Mouse (Mus musculus): ENCODE measurements around the gene Gm13288. TPM values are rescaled to one million over a fixed set of nuclear protein-coding genes. Genes with fewer than 3 reads are reported as not detected.
"Not testable (repeated sequence)": the region's sequence is repeated elsewhere in the genome, so short reads cannot be mapped to it uniquely, and the experiment has no call there.

Gene Gm13288
- polyA plus RNA-seq, 1 experiment from 2014 or later, result not detected

DNA sequence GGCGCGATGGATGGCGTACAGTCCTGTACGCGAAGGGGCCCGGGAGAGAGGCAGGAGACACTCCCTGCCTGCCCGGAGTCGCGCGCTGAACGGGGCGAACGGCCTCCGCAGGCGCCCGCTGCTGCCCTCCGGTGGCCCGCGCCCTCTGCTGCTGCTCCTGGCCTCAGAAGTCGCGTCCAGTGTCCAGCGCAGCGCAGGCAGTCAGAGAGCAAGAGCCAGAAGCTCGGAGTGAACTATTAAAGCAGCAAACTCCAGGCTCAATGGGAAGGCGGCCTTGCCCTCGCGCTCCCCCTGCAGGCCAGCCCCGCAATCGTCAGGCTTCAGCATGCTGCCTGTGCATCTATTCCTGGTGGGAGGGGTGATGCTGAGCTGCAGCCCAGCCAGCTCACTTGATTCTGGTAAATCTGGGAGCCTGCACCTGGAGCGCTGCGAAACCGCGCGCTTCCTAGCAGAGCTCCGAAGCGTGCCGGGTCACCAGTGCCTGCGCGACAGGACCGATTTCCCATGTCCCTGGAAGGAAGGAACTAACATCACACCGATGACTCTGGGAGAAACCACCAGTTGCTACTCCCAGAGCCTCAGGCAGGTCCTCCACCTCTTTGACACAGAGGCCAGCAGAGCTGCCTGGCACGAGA, 41.8 kb upstream of the Gm13288 start:
- not testable (repeated sequence) for H3K27ac ChIP-seq (replicated peaks; ENCODE audit: low read depth, low read length); H3K9me3 ChIP-seq (replicated peaks; ENCODE audit: control insufficient read depth, low read length); H3K36me3 ChIP-seq (replicated peaks; ENCODE audit: control insufficient read depth, insufficient read depth, low read depth, low read length); H3K27me3 ChIP-seq (ENCODE audit: control insufficient read depth, insufficient read depth, low read length); H3K9ac ChIP-seq (replicated peaks; ENCODE audit: low read length); H3K4me1 ChIP-seq (ENCODE audit: control insufficient read depth, insufficient read depth, low read length); ATAC-seq (replicated peaks; ENCODE audit: insufficient number of reproducible peaks, low FRiP score, low TSS enrichment, low read depth)
- DNase-seq (ENCODE audit: low spot score), result peak; percentile 71
- Histone ChIP-seq H3K4me2 (ENCODE audit: low read depth, low read length) (peak overlapping the region; percentile 38), H3K4me3 (ENCODE audit: low read depth, low read length) (peak overlapping the region; percentile 25)
- 4% methylated on average over 26 of the region's 42 CpGs for WGBS

DNA sequence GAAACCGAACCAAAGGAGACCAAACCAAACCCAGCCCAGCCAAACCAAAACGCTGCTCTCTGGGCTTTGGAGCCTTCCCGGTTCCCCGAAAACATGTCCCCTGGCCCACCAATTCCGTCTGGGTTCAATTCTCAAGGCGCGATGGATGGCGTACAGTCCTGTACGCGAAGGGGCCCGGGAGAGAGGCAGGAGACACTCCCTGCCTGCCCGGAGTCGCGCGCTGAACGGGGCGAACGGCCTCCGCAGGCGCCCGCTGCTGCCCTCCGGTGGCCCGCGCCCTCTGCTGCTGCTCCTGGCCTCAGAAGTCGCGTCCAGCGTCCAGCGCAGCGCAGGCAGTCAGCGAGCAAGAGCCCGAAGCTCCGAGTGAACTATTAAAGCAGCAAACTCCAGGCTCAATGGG, 31.8 kb upstream of the Gm13288 start, which contains the start of gene Gm13290:
Gene Gm13290, plus strand, starts transcription at position 301 of the 400 bp plus-strand sequence.
- H3K27me3 ChIP-seq (ENCODE audit: control insufficient read depth, insufficient read depth, low read length); H3K4me3 ChIP-seq (ENCODE audit: low read depth, low read length); H3K27ac ChIP-seq (replicated peaks; ENCODE audit: low read depth, low read length); H3K9me3 ChIP-seq (replicated peaks; ENCODE audit: control insufficient read depth, low read length); H3K4me2 ChIP-seq (ENCODE audit: low read depth, low read length); H3K36me3 ChIP-seq (replicated peaks; ENCODE audit: control insufficient read depth, insufficient read depth, low read depth, low read length); DNase-seq (ENCODE audit: low spot score); ATAC-seq (replicated peaks; ENCODE audit: insufficient number of reproducible peaks, low FRiP score, low TSS enrichment, low read depth); H3K9ac ChIP-seq (replicated peaks; ENCODE audit: low read length); H3K4me1 ChIP-seq (ENCODE audit: control insufficient read depth, insufficient read depth, low read length): not testable (repeated sequence)
- no CpG with 5 or more reads among the region's 32 CpGs for WGBS

DNA sequence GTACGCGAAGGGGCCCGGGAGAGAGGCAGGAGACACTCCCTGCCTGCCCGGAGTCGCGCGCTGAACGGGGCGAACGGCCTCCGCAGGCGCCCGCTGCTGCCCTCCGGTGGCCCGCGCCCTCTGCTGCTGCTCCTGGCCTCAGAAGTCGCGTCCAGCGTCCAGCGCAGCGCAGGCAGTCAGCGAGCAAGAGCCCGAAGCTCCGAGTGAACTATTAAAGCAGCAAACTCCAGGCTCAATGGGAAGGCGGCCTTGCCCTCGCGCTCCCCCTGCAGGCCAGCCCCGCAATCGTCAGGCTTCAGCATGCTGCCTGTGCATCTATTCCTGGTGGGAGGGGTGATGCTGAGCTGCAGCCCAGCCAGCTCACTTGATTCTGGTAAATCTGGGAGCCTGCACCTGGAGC, 28.7 kb upstream of the Gm13288 start, which contains the start of gene Gm13289:
Gene Gm13289, plus strand, starts transcription at position 301 of the 400 bp plus-strand sequence.
- H3K27ac ChIP-seq (replicated peaks; ENCODE audit: low read depth, low read length); ATAC-seq (replicated peaks; ENCODE audit: insufficient number of reproducible peaks, low FRiP score, low TSS enrichment, low read depth); H3K36me3 ChIP-seq (replicated peaks; ENCODE audit: control insufficient read depth, insufficient read depth, low read depth, low read length); H3K4me3 ChIP-seq (ENCODE audit: low read depth, low read length); H3K9me3 ChIP-seq (replicated peaks; ENCODE audit: control insufficient read depth, low read length); H3K4me1 ChIP-seq (ENCODE audit: control insufficient read depth, insufficient read depth, low read length); H3K9ac ChIP-seq (replicated peaks; ENCODE audit: low read length); DNase-seq (ENCODE audit: low spot score); H3K27me3 ChIP-seq (ENCODE audit: control insufficient read depth, insufficient read depth, low read length); H3K4me2 ChIP-seq (ENCODE audit: low read depth, low read length): not testable (repeated sequence)
- no CpG with 5 or more reads among the region's 29 CpGs for WGBS

DNA sequence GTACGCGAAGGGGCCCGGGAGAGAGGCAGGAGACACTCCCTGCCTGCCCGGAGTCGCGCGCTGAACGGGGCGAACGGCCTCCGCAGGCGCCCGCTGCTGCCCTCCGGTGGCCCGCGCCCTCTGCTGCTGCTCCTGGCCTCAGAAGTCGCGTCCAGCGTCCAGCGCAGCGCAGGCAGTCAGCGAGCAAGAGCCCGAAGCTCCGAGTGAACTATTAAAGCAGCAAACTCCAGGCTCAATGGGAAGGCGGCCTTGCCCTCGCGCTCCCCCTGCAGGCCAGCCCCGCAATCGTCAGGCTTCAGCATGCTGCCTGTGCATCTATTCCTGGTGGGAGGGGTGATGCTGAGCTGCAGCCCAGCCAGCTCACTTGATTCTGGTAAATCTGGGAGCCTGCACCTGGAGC, 25.8 kb upstream of the Gm13288 start, which contains the start of gene Gm13272:
Gene Gm13272, plus strand, starts transcription at position 301 of the 400 bp plus-strand sequence.
- not testable (repeated sequence) for H3K36me3 ChIP-seq (replicated peaks; ENCODE audit: control insufficient read depth, insufficient read depth, low read depth, low read length); H3K27ac ChIP-seq (replicated peaks; ENCODE audit: low read depth, low read length); H3K27me3 ChIP-seq (ENCODE audit: control insufficient read depth, insufficient read depth, low read length); H3K4me2 ChIP-seq (ENCODE audit: low read depth, low read length); ATAC-seq (replicated peaks; ENCODE audit: insufficient number of reproducible peaks, low FRiP score, low TSS enrichment, low read depth); H3K4me1 ChIP-seq (ENCODE audit: control insufficient read depth, insufficient read depth, low read length); H3K9me3 ChIP-seq (replicated peaks; ENCODE audit: control insufficient read depth, low read length); DNase-seq (ENCODE audit: low spot score); H3K9ac ChIP-seq (replicated peaks; ENCODE audit: low read length); H3K4me3 ChIP-seq (ENCODE audit: low read depth, low read length)
- WGBS, result no CpG with 5 or more reads among the region's 29 CpGs

DNA sequence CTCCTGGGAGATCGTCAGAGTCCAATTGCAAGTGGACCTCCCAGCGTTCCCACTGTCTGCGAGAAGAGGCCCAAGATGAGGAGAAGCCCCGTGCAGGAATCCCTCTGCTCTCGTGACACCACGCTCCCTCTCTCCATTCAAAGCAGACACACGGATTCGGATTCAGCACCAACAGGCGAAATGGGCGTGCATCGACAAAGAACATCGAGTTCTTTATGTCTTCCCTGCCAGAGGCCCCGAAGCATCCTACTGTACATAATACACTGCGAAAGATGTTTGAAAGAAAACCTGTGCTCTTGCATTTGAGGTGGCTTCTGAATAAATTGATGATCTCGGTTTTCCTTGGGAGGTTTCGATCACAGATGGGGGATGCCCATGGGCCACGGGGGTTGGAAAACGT, 25.0 kb upstream of the Gm13288 start:
- H3K4me3 ChIP-seq (ENCODE audit: low read depth, low read length); H3K36me3 ChIP-seq (replicated peaks; ENCODE audit: control insufficient read depth, insufficient read depth, low read depth, low read length); H3K27ac ChIP-seq (replicated peaks; ENCODE audit: low read depth, low read length); H3K9ac ChIP-seq (replicated peaks; ENCODE audit: low read length); DNase-seq (ENCODE audit: low spot score); H3K9me3 ChIP-seq (replicated peaks; ENCODE audit: control insufficient read depth, low read length); ATAC-seq (replicated peaks; ENCODE audit: insufficient number of reproducible peaks, low FRiP score, low TSS enrichment, low read depth); H3K27me3 ChIP-seq (ENCODE audit: control insufficient read depth, insufficient read depth, low read length); H3K4me1 ChIP-seq (ENCODE audit: control insufficient read depth, insufficient read depth, low read length); H3K4me2 ChIP-seq (ENCODE audit: low read depth, low read length): not testable (repeated sequence)
- WGBS, result 42% methylated on average over 15 of the region's 18 CpGs

DNA sequence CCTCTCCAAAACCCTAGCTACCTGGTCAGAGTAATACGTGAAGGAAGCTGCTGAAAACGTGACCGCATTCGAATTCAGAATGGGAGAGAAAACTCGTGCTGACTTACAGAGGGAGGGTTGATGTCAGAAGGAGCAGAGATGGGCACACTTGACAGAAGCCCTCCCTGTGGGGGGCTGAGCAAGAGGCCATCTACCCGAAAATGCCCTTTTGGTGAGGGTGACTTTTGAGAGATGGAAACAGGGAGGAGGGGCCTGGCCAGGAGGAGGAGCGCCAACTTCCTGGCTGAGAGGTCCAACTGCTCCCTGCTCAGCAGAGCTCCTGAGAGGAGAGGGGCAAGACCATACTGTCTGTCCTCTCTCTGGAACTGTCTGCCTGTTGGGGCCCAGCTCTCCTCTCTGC, 23.5 kb upstream of the Gm13288 start, which contains the start of gene Ifnz:
Gene Ifnz, plus strand, starts transcription at position 301 of the 400 bp plus-strand sequence.
- not testable (repeated sequence) for H3K4me1 ChIP-seq (ENCODE audit: control insufficient read depth, insufficient read depth, low read length); DNase-seq (ENCODE audit: low spot score); H3K4me2 ChIP-seq (ENCODE audit: low read depth, low read length); H3K9me3 ChIP-seq (replicated peaks; ENCODE audit: control insufficient read depth, low read length); H3K27ac ChIP-seq (replicated peaks; ENCODE audit: low read depth, low read length); H3K9ac ChIP-seq (replicated peaks; ENCODE audit: low read length); H3K27me3 ChIP-seq (ENCODE audit: control insufficient read depth, insufficient read depth, low read length); H3K4me3 ChIP-seq (ENCODE audit: low read depth, low read length); H3K36me3 ChIP-seq (replicated peaks; ENCODE audit: control insufficient read depth, insufficient read depth, low read depth, low read length); ATAC-seq (replicated peaks; ENCODE audit: insufficient number of reproducible peaks, low FRiP score, low TSS enrichment, low read depth)
- 11% methylated on average over 3 of the region's 7 CpGs for WGBS

DNA sequence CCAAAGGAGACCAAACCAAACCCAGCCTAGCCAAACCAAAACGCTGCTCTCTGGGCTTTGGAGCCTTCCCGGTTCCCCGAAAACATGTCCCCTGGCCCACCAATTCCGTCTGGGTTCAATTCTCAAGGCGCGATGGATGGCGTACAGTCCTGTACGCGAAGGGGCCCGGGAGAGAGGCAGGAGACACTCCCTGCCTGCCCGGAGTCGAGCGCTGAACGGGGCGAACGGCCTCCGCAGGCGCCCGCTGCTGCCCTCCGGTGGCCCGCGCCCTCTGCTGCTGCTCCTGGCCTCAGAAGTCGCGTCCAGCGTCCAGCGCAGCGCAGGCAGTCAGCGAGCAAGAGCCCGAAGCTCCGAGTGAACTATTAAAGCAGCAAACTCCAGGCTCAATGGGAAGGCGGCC, 23.0 kb upstream of the Gm13288 start:
- H3K9me3 ChIP-seq (replicated peaks; ENCODE audit: control insufficient read depth, low read length); DNase-seq (ENCODE audit: low spot score); ATAC-seq (replicated peaks; ENCODE audit: insufficient number of reproducible peaks, low FRiP score, low TSS enrichment, low read depth); H3K27ac ChIP-seq (replicated peaks; ENCODE audit: low read depth, low read length); H3K4me3 ChIP-seq (ENCODE audit: low read depth, low read length); H3K9ac ChIP-seq (replicated peaks; ENCODE audit: low read length); H3K36me3 ChIP-seq (replicated peaks; ENCODE audit: control insufficient read depth, insufficient read depth, low read depth, low read length); H3K27me3 ChIP-seq (ENCODE audit: control insufficient read depth, insufficient read depth, low read length); H3K4me2 ChIP-seq (ENCODE audit: low read depth, low read length); H3K4me1 ChIP-seq (ENCODE audit: control insufficient read depth, insufficient read depth, low read length): not testable (repeated sequence)
- 0% methylated on average over 3 of the region's 31 CpGs for WGBS

DNA sequence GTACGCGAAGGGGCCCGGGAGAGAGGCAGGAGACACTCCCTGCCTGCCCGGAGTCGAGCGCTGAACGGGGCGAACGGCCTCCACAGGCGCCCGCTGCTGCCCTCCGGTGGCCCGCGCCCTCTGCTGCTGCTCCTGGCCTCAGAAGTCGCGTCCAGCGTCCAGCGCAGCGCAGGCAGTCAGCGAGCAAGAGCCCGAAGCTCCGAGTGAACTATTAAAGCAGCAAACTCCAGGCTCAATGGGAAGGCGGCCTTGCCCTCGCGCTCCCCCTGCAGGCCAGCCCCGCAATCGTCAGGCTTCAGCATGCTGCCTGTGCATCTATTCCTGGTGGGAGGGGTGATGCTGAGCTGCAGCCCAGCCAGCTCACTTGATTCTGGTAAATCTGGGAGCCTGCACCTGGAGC, 19.9 kb upstream of the Gm13288 start, which contains the start of gene Gm13276:
Gene Gm13276, plus strand, starts transcription at position 301 of the 400 bp plus-strand sequence.
- not testable (repeated sequence) for H3K9me3 ChIP-seq (replicated peaks; ENCODE audit: control insufficient read depth, low read length); ATAC-seq (replicated peaks; ENCODE audit: insufficient number of reproducible peaks, low FRiP score, low TSS enrichment, low read depth); H3K9ac ChIP-seq (replicated peaks; ENCODE audit: low read length); H3K27ac ChIP-seq (replicated peaks; ENCODE audit: low read depth, low read length); H3K36me3 ChIP-seq (replicated peaks; ENCODE audit: control insufficient read depth, insufficient read depth, low read depth, low read length); H3K4me1 ChIP-seq (ENCODE audit: control insufficient read depth, insufficient read depth, low read length); H3K4me2 ChIP-seq (ENCODE audit: low read depth, low read length); H3K4me3 ChIP-seq (ENCODE audit: low read depth, low read length); H3K27me3 ChIP-seq (ENCODE audit: control insufficient read depth, insufficient read depth, low read length); DNase-seq (ENCODE audit: low spot score)
- no CpG with 5 or more reads among the region's 27 CpGs for WGBS
